Mouse (Mus musculus) forebrain, embryonic 11.5 days (tissue): ENCODE data around the gene Vmn1r225. TPM values are rescaled to one million over a fixed set of nuclear protein-coding genes. Genes with fewer than 3 reads are reported as not detected.
"Not testable (repeated sequence)": the region's sequence is repeated elsewhere in the genome, so short reads cannot be mapped to it uniquely, and the experiment has no call there.

Experiments used
- ATAC-seq: fragments of 200-750 bp; cut with Nextera tagmentation; replicated peaks from 2 replicates; pipeline ENCODE4 v1.8.0; 2017; ENCODE audit warnings: moderate TSS enrichment; ENCODE audit not compliant: low FRiP score
- DNase-seq: peaks from one replicate; pipeline ENCODE4 v3.0.0-alpha.2; 2017; ENCODE audit warnings: low spot score
- H3K27ac ChIP-seq: fragments of 300-500 bp; sonication (generic); 2 replicates; pipeline ENCODE4 v1.5.1; 2014; ENCODE audit warnings: low read depth, low read length
- H3K27me3 ChIP-seq: fragments of 300-500 bp; sonication (generic); 2 replicates; pipeline ENCODE4 v1.6.1; 2014; ENCODE audit warnings: mild to moderate bottlenecking, low read length, mixed read lengths; ENCODE audit not compliant: control insufficient read depth, insufficient read depth
- H3K36me3 ChIP-seq: fragments of 300-500 bp; sonication (generic); 2 replicates; pipeline ENCODE4 v1.6.1; 2014; ENCODE audit warnings: mild to moderate bottlenecking, low read length, moderate library complexity, mixed read lengths; ENCODE audit not compliant: control insufficient read depth, insufficient read depth
- H3K4me1 ChIP-seq: fragments of 300-500 bp; sonication (generic); replicated peaks from 2 replicates; pipeline ENCODE4 v1.6.1; 2014; ENCODE audit warnings: low read length, mixed read lengths; ENCODE audit not compliant: control insufficient read depth, insufficient read depth
- H3K4me2 ChIP-seq: fragments of 300-500 bp; sonication (generic); 2 replicates; pipeline ENCODE4 v1.6.1; 2014; ENCODE audit warnings: low read depth, mild to moderate bottlenecking, low read length, moderate library complexity, mixed read lengths; ENCODE audit not compliant: severe bottlenecking
- H3K4me3 ChIP-seq: fragments of 300-500 bp; sonication (generic); 2 replicates; pipeline ENCODE4 v1.5.1; 2014; ENCODE audit warnings: low read depth, low read length
- H3K9ac ChIP-seq: fragments of 300-500 bp; sonication (generic); 2 replicates; pipeline ENCODE4 v1.6.1; 2014; ENCODE audit warnings: low read length
- H3K9me3 ChIP-seq: fragments of 300-500 bp; sonication (generic); 2 replicates; pipeline ENCODE4 v1.6.1; 2016; ENCODE audit warnings: low read length, mixed read lengths; ENCODE audit not compliant: control insufficient read depth
- WGBS: fragments of 180-500 bp; shearing (Covaris S2); extraction: QIAGEN DNeasy Blood & Tissue Kit; methylation state at CpG from one replicate; pipeline ENCODE4 v1.1.7; 2014; 5-methylcytosine and 5-hydroxymethylcytosine counted together
- polyA plus RNA-seq: library from polyadenylated mRNA; unstranded; fragments of >200 nt; fragmentation: Nextera tagmentation; extraction: Ambion mirVana; gene quantifications from 2 replicates; pipeline ENCODE4 v1.2.1, GENCODE M21; 2014

Gene Vmn1r225
- polyA plus RNA-seq, result not detected in 2 replicates

DNA sequence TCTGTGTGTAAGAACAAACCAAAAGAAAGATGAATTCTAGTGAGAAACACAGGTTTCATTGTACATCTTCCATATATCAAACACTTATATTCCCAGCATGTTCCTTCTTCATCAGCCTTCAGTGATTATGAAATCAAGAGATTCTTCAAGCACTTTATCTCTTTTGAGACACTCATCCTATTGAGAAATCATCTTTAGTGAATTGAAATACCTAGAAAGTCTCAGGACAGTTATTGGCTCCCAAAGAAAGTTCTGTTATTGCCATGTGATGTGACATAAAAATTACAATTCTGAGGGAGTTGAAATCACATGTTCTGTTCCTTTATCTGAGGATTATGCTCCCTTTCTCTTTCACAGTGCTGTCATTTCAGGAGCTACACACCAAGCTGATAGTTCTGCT, at the start of gene Vmn1r225:
Gene Vmn1r225, plus strand, starts transcription at position 301 of the 400 bp plus-strand sequence.
- Histone ChIP-seq H3K9me3 (no peaks in the 10 kb centered on the region), H3K4me3 (no peak within 1 kb of the TSS), H3K4me2 (no peak within 1 kb of the TSS)

DNA sequence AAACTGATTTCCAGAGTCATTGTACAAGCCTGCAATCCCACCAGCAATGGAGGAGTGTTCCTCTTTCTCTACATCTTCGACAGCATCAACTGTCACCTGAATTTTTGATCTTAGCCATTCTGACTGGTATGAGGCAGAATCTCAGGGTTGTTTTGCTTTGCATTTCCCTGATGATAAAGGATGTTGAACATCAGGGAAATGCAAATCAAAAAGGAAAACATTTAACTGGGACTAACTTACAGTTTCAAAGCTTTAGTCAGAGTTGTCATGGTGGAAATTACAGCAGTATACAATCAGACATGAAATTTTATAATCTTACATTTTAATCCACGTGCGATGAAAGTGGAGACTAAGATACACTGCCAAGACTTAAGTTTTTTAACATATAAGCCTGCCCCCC, 24.6 kb upstream of the Vmn1r225 start:
- Histone ChIP-seq H3K27me3 (no peaks in the 10 kb centered on the region), H3K4me3 (no peak overlapping the region), H3K4me2 (no peak overlapping the region), H3K9ac (no peak overlapping the region), H3K4me1 (no peaks in the 10 kb centered on the region), H3K36me3 (no peaks in the 10 kb centered on the region), H3K27ac (no peak overlapping the region), H3K9me3 (no peaks in the 10 kb centered on the region; the same call in 1 of the 2 replicates)
- WGBS, result 80% methylated on average over 3 of the region's 3 CpGs
- ATAC-seq (no peak), DNase-seq (no peak)

More for the DNA sequence above, at the start of gene Vmn1r225:
- H3K27ac ChIP-seq, result no peak within 1 kb of the TSS
- ATAC-seq (no peak), DNase-seq (no peak)
- no peaks in the 10 kb centered on the region for H3K36me3 ChIP-seq
- H3K9ac ChIP-seq, result no peak within 1 kb of the TSS
- H3K27me3 ChIP-seq, result no peaks in the 10 kb centered on the region
- H3K4me1 ChIP-seq, result no peaks in the 10 kb centered on the region

GRCm38 (mm10) chr17:20481231-20481630, 16.7 kb upstream of the Vmn1r225 start, which contains the start of gene Vmn2r108:
TSS of gene Vmn2r108 (minus strand) at chr17:20481331.
- Histone ChIP-seq H3K4me3 (no peak within 1 kb of the TSS), H3K4me2 (no peak within 1 kb of the TSS), H3K9ac (no peak within 1 kb of the TSS), H3K27me3 (no peaks in the 10 kb centered on the region), H3K9me3 (peaks cover 3% of the 10 kb centered on the region; the same call in 1 of the 2 replicates), H3K36me3 (no peaks in the 10 kb centered on the region), H3K27ac (no peak within 1 kb of the TSS), H3K4me1 (no peaks in the 10 kb centered on the region)
- ATAC-seq (no peak), DNase-seq (no peak)

DNA sequence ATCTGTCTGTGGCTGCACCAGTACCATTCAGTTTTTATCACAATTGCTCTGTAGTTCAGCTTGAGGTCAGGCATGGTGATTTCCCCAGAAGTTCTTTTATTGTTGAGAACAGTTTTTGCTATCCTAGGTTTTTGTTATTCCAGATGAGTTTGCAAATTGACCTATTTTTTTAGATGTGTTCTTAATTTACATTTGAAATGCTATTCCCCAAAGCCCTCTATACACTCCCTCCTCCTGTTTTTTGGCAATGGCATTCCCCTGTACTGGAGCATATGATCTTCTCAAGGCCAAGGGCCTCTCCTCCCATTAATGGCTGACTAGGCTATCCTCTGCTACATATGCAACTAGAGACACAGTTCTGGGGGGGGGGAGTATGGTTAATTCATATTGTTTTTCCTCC, 10.3 kb downstream of the Vmn1r225 start:
- not testable (repeated sequence) for DNase-seq, H3K36me3 ChIP-seq, H3K4me1 ChIP-seq, H3K4me2 ChIP-seq, H3K27me3 ChIP-seq, H3K4me3 ChIP-seq, ATAC-seq, H3K9ac ChIP-seq, H3K9me3 ChIP-seq, H3K27ac ChIP-seq

Other genes starting within 250 kb of the Vmn1r225 start
- gene Vmn2r106, start 212.6 kb upstream of the Vmn1r225 start, polyA plus RNA-seq, result not detected in 2 replicates
- not detected in 2 replicates for gene Vmn2r107, start 152.9 kb upstream of the Vmn1r225 start, polyA plus RNA-seq
- not detected in 2 replicates for gene Vmn1r224, start 84.0 kb upstream of the Vmn1r225 start, polyA plus RNA-seq
- gene Vmn2r108, start 16.8 kb upstream of the Vmn1r225 start, polyA plus RNA-seq, result not detected in 2 replicates
- gene Vmn2r109, start 66.6 kb downstream of the Vmn1r225 start, polyA plus RNA-seq, result not detected in 2 replicates
- gene Vmn2r110, start 98.3 kb downstream of the Vmn1r225 start, polyA plus RNA-seq, result 0.04 TPM in 1 of 2 replicates, not detected in the other
- not detected in 2 replicates for gene Fpr-rs3, start 126.7 kb downstream of the Vmn1r225 start, polyA plus RNA-seq
- not detected in 2 replicates for gene Vmn1r226, start 184.7 kb downstream of the Vmn1r225 start, polyA plus RNA-seq
- not detected in 2 replicates for gene Vmn1r227, start 231.7 kb downstream of the Vmn1r225 start, polyA plus RNA-seq